Mouse (Mus musculus) ovary, adult 2 months (tissue): ENCODE data around the gene Mettl2. TPM values are rescaled to one million over a fixed set of nuclear protein-coding genes. Genes with fewer than 3 reads are reported as not detected.

Source experiments
- polyA plus RNA-seq: library from polyadenylated mRNA; depleted of rRNA; stranded (reverse); fragments of >200 nt; gene quantifications from 2 replicates; pipeline ENCODE4 v1.2.3, GENCODE M21; 2012; rRNA removed

The Mettl2 gene
- polyA plus RNA-seq = 12.4 and 17.6 TPM in 2 replicates

DNA sequence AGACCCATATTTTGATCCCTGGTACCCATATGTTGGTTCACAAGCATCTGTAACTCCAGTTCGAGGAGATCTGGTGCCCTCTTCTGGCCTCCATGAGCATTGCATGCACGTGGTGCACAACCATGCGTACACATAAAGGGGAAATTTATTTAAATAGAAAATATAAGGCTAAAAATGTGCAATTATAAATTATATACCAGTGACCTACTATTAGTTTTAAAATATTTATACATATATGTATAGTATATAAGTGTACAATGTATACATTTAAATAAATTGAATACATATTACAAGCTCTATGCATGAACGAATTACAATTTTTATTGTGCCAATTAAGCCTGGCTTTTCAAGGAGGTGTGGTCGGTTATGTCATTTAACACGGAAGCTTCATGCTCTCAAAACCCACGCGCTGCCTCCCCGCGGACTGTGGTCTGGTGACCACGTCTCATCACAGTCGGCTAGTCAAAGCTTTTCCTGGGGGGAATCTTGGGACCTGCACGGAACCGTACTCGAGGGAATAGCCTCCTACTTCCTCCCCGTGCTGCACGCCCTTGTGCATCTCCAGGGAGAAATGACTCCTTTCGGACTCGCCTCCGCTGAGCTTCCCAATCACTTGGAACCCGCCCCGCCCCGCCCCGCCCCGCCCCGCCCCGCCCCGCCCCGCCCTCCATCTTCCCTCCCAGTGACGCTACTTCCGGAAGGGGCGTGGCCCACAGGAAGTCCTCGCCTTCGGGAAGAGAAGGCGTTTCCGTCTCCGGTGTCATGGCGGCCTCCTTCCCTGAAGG is at the start of gene Mettl2:
Gene Mettl2 (plus strand): TSS at position 691 of the 785 bp plus-strand sequence.

DNA sequence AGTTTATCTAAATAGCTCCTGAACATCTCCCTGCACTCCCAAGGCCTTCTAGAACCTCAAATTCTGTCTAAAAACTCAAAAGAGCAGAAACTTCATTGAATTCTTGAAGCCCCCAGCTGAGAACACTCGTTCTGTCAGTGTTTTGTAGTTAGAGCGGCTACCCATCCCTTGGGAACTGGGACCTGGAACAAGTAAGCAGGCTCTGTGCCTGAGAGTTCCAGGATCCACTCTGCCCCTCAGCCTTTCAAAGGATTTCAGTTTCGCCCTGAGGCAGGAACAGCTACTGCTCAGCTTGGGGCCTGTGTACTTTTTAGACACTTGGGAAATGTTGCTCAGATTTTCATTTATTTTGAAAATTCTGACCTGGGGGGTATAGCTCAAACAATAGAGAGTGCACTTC is 20.4 kb downstream of the Mettl2 start, which contains the start of gene Gm10842:
Gene Gm10842 (plus strand): TSS at position 301 of the 400 bp plus-strand sequence.

DNA sequence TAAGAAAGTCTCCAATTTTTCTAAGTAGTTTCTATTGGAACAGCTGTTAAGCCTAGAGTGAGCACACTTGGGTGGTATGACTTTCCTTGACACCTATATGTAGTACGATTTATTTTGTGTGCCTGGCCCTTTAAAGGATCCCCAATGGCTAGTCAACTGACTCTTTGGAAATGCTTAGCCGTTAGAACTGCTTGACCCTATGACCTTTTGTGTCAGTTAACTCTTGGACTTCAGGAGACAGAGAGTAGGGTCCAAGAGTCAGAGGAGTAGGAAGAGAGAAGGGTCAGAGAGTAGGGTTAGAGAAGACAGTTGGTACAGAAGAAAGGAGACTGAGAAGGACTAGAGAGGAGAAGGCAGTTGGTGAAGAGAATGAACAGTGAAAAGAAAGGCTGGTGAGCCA is 52.3 kb downstream of the Mettl2 start, which contains the start of gene Tlk2:
Gene Tlk2 (plus strand): TSS at position 292 of the 400 bp plus-strand sequence.

Other genes with a start within 250 kb of the Mettl2 start
- not detected in 2 replicates for gene Efcab3, start 62.8 kb upstream of the Mettl2 start, polyA plus RNA-seq
- not detected in 2 replicates for gene Gm10842, start 20.5 kb downstream of the Mettl2 start, polyA plus RNA-seq
- 9.9 and 17.2 TPM in 2 replicates for gene Tlk2, start 52.4 kb downstream of the Mettl2 start, polyA plus RNA-seq
- gene Mrc2, start 166.2 kb downstream of the Mettl2 start, polyA plus RNA-seq = 62.5 and 78.5 TPM in 2 replicates